Mouse (Mus musculus) urinary bladder, adult 18-20 months (tissue): ENCODE data around the gene Isg20l2.
A peak's percentile ranks its signal among the peaks of the same experiment; 100 is the strongest.

Experiments
- DNase-seq, 2 experiments: peaks; one replicate each; pipeline ENCODE4 v3.0.0; 2022; ENCODE audit warnings: low spot score in 2 of 2, mixed read lengths in 2 of 2

The Isg20l2 gene

DNA sequence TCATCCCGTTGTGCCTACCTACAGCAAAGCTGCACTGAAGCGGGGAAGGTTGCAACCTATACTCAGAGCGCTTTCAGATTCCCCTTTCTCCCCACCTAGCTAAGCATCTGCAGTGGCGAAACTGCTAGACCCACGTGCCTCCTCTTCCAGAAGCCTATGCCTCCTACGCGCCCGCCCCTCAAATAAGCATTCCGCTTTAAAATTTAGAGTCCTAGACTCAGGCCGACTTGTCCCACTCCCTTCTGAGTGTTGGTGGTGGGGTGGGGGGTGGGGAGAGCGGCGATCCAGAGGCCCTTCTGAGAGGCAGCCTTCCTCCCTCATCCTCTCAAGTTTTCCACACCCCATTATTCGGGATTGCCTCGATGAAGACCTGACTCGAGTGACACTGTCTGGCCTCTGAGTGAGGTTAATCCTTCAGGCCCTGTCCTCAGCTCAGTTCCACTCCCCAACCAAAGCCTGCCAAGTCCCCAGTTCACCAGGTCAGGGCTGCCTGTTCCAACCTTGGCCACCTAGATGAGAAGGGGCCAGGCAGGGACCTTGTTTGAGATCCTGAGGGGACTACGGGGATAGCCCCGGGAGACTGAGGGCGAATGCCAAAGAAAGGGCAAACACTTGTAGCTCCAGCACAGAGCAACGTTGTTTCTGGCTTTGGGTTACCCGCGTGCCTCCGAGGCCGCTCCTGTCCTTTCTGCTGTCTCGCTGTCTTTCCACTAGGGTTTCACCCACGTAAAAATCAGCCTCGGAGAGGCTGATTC lies 17.1 kb downstream of the Isg20l2 start:
- DNase-seq = no peak

DNA sequence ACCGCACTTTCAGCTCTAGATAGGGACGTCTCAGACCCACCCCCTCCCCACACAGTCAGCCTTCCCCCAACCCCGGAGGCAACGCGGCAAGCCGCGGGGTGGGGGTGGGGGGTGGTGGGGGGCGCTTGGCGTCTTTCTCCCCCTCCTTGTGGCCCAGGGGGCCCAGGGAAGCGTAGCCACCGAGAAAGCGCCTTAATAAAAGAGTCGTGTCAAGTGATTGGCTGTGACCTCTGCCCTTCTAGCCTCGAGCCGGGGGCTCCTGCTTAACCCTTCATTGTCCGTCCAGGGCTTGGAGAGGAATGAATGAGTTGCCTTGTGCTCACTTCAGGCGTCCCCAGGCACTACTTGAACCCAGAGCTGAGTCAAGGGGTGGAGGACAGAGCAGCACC lies 17.7 kb downstream of the Isg20l2 start:
- no peak for DNase-seq

DNA sequence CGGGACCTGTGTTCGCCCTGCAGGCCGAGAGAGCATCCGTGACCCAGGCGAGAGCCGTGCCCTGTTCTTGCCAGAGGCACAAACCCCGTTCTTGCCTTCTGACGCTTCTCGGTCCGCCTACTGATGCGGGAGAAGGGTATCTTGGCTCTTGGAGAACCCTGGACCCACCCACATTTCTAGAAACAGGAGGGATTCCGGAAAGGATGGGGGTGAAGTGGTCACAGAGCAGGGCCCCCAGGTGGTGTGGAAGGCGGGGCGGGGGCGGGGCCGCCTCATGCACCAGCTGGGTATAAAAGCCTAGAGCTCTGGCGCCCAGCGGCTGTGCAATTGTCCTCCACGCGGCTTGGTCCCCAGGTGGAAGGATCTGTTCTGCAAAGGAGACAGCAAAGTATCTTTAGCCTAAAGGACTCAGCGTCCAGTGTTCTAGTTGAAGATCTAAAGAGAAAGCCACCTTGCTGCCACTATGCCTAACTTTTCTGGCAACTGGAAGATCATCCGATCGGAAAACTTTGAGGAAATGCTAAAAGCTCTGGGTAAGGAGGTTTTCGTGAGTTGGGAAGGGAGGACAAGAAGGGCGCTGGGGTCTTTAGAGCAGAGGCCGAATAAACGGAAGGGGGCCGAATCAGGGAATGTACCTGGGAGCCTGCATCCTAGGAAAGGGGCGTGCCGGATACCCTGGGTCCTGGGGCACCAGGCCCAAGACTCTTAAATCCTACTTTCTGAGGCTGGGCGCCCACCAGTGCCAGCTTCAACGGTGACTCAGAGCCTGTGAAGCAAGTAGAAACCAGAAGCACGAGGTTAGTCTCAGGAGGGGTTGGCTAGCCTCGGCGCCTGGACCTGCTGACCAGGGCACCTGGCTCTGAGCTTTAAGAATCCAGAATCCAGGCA lies 18.5 kb downstream of the Isg20l2 start, which contains the start of gene Crabp2:
Gene Crabp2, plus strand, starts transcription at position 289 of the 888 bp plus-strand sequence.
- no peak for DNase-seq

DNA sequence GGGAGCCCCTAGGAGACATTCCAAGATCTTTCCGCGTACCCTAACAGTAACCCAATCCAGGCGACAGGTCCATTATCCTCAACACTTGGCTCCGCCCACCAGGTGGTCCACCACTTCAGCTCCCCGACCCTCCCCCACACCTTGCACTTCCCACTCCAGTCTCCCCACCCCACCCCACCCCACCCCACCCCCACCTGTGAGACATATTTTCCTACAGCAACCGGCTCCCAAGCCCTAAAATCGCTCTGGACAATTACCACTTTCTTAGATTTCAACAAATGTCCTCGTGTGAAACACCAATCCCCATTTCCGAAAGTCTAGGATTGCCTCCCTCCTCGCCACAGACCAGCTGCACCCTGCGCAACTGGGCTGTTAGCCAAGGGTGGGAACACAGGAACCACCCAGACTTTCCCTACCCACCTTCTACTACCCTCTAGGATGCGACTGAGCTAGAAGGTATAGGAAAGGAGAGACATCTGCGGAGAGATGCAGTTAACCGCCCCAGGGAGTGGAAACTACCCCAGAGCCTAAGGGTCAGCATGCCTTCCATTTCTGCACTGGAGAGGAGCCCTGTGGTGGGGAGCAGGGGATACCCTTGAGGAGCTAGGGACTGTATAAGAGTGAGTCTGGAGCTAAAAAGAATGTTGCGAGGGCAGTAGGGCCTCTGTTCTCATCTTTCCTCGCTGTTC lies 19.3 kb downstream of the Isg20l2 start:
- DNase-seq = no peak

DNA sequence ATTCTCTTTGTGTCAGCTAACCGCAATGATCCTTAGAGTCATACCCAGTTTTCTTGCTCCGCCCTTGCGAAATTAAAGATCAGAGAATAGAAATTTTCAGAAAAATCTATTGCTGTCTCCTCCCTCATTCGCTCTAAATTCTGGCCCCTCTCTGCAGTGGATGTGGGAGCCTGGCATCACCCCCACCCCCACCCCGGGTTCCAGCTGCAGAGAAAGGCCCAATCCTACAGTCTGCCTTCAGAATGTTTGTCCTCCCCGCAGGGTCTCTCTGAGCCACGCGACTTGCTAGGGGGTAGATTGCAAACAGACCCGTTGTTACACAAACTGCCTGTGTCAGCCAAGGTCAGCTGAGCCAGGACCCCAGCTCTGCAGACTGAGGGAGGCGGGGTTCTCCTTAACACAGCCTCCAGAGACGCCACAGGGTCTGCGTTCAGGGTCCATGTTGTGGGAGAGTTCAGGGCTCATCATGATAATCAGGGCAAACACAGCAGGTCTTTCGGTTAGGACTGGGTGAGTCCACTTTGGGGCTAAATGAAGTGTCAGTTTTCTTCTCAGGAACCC lies 19.9 kb downstream of the Isg20l2 start:
- DNase-seq = no peak

DNA sequence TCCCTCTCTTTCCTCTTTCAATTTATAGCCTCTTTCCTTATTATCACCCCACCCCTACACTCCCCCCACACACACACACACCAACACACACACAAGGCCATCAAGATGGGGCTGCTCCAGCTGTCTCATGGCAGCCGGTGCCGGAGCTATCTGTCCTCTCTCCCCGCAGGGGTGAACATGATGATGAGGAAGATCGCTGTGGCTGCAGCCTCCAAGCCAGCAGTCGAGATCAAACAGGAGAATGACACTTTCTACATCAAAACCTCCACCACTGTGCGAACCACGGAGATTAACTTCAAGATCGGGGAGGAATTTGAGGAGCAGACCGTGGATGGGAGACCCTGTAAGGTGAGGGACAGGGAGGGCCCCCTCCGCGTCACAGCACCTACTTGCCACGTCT lies 21.8 kb downstream of the Isg20l2 start:
- DNase-seq = no peak

DNA sequence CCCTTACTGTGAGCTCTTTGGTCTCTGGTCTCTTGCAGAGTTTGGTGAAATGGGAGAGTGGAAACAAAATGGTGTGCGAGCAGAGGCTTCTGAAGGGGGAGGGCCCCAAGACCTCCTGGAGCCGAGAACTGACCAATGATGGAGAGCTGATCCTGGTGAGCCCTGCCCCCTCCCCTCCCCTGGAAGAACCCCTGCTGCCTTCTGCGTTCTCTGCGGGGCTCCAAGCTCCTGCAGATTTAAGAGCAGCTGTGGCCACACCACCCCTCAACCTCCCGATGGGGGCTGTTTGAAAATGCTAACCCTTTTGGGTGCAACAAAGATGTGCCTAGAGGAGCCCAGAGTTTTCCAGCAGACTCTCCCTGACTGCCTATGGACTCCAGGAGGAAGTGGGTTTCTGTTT lies 22.3 kb downstream of the Isg20l2 start:
- DNase-seq = no peak

DNA sequence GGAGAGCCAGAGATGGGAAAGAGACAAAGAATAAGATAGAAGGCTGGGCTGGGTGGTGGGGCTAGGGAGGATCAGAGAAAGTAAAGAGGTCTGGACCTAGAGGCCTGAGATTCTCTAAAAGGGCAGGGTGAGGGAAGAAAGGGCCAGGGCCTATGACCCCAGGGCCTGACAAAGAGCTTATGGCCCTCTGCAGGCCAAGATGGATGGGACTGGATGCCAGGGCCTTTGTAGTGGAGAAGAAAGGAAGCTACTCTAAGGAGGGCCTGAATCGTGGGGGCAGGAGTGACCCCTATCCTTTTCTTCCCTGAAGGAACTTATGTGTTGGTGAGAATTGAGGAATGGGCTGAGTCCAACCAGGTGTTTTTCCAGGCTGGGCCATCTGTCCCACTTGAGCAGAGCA lies 27.9 kb downstream of the Isg20l2 start:
- DNase-seq = no peak

DNA sequence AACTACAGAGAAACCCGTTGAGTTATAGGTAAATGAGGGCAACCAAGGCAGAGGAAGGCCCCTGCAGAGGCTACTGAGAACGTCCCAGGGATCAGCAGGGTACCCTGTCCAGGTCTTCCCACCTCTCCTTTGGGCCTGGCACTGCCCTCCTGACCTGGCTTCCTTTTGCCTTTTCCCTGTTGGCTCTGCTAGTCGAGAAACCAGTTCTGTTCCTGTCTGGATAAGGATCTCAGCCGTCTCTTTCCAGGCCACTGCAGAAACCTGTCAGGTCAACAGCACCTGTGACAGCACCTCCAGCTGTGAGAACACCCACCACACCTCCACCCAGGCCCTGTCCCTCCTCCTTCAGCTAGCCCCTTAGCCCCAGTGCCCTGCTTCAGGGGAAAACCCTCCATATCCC lies 28.4 kb downstream of the Isg20l2 start:
- no peak for DNase-seq

DNA sequence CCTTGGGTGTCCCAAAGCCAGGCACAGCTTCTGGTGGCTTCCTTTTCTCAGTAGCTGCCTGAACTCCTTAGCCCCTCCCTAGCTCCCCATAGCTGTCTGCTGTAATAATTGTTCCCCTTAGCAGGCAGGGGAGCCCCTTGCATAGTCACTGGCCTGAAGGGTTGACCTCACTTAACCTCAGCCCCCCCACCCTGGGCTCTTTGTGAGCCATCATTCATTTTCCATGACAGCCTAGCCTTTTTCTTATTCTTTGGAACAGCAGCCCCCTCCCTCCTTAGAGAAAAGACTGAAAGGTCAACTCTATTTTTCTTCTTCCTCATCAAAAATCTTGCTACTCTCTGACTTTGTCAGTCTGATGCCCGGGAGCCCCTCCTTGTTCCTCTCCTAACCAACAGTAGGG lies 28.9 kb downstream of the Isg20l2 start:
- no peak for DNase-seq

DNA sequence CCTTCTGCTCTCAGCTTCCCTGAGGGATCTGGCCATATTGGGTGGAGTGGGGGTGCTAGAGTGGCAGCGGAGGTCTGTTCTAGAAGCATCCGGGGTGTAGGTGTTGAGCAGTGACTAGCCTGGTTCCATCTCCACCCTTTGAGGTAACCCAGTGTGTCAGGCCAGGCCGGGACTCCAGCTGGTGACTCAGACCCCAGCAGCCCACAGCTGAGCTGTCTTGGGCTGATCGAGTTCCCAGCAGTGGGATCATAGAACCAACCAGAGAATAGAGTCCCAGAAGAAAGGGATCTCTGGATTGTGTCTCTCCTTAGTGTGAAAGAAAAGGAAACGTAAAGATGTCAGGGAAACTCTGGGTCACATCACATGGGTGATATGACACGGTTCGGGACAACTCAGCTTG lies 29.3 kb downstream of the Isg20l2 start:
- DNase-seq = no peak

DNA sequence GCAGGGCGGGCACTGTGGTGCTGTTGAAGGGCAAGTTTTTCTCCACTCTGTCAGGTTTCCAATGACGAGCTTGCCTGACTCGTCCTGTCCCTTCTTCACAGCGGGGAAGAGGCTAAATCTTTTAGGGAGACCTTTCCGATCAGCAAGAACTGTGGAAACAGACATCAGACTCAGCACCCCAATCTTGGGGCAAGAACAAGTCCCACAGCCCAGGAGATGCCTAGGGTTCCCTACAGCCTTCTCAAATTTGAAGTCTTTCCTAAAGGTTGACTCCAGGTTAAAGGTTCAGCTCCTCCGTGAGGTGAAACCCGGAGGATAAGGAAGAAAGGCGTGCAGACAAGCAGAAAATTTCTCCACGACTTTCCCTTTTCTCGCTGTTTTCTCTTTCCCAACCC lies 30.1 kb downstream of the Isg20l2 start:
- no peak for DNase-seq

DNA sequence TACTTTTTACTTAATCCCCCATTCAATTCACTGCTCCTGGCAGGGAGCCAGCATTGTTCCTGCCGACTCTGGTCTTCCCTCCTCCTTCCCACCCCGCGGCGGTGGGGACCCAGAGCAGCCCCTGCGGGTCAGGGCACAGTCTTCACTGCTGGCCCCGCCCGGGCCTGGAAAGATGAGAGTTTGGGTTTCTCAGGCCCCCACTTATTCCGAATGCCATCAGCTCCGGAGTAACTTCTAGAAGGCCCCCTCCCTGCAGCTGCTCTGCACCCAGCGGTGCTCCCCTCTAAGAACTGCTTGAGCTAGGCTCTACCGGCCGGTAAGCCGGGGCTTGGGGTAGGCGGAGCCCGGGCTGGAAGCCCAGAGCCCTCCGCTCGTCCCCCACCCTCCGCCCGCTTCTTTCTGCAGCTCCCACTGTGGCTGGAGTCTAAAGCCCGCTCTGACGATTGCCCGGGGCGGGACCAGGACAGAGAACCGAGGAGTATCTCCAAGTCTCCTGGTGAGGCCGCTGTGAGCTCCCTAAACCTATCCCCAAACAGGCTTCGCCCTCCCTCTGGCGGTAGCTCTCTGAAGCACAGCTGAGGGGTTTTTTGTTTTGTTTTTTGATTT lies 30.6 kb downstream of the Isg20l2 start:
- DNase-seq = peak; percentile 78 to 81

DNA sequence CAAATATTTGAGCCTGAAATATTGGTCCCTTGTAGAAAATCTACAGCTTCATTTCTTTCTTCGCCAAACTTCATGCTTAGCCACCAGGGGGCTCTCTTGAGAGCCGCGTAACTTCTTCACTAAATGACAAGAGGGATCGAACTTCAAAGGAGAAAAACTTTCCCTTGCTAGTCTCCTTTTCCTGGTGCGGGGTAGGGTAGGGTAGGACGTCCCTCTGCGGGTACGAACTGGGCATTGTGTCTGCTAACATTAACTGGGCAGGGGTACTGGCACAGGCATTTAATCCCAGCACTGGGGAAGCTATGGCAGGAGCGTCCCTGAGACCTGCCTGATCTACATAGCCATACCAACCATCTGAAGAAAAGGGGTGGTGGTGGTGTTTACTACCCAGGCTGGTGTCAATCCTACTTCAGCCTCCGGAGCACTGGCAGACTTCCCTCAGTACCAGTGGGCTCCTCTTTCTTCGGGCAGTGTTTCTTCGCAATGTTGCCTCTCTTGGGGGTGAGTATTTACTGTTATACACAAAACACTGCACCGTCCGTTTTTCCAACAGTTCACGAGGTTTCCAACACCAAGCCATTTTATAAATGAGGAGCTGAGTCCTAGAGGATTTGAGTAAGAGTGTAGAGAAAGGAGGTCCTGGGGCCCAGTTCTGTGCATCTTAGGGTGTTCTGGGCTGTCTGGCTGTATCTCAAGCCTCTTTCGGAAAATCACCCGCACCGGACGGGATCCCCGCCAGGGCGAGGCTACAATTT lies 40.2 kb downstream of the Isg20l2 start:
- DNase-seq = no peak

DNA sequence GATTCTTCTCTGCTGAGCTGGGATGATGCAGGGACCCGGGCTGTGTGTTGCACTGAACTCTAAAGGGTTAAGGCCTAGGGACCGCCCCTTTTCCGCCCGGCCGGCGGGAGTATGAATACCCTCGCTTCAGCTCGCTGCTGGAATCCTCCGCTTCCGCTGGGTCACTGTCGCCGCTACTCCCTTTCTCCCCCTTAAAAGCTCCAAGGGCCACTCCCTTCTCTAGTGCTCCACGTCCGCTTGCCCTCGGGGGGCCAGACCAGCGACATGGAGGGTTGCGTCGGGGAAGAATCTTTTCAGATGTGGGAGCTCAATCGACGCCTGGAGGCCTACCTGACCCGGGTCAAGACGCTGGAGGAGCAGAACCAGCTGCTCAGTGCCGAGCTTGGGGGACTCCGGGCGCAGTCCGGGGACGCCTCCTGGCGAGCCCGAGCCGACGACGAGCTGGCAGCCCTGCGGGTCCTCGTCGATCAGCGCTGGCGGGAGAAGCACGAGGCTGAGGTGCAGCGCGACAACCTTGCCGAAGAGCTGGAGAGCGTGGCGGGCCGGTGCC lies 40.9 kb downstream of the Isg20l2 start, which contains the start of gene Nes:
Gene Nes, plus strand, starts transcription at position 140 of the 550 bp plus-strand sequence.
- DNase-seq = no peak

DNA sequence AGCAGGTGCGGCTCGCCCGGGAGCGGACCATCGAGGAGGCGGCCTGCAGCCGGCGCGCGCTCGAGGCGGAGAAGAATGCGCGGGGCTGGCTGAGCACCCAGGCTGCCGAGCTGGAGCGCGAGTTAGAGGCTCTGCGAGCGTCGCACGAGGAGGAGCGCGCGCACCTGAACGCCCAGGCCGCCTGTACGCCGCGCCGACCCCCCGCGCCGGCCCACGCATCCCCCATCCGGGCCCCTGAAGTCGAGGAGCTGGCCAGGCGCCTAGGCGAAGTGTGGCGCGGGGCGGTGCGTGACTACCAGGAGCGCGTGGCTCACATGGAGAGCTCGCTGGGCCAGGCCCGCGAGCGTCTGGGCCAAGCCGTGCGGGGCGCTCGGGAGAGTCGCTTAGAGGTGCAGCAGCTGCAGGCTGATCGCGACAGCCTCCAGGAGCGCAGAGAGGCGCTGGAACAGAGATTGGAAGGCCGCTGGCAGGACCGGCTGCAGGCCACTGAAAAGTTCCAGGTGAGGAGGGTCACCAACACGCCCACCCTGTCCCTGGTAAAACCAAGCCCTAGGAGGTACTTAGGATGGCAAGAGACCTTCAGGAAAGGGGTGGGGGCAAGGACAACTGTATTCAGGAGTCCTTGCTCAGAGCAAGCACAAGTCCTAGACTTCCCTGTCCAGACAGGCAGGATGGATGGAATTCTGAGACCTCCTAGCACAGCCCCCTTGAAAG lies 41.5 kb downstream of the Isg20l2 start:
- DNase-seq = no peak

DNA sequence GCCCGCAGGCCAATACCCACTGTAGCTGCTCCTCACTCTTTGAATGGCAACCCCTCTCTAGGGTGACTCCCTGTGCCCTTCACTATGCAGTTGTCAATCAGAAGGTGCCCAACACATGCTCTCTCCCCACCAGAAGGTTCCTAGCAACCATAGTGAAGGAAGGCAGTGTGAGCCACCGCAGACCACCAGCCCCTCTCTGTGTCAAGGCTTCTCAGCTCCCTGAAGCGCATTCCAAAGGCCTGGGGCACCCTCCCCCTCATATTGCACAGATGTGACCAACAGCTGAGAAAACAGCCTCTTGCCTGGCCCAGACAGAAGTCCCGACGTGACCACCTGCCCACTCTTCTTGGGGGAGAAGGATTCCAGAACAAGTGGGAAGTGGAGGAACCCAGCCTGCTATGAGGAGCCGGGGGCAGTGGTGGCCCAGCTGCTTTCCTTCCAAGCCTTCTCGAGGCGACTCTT lies 42.1 kb downstream of the Isg20l2 start:
- no peak for DNase-seq

DNA sequence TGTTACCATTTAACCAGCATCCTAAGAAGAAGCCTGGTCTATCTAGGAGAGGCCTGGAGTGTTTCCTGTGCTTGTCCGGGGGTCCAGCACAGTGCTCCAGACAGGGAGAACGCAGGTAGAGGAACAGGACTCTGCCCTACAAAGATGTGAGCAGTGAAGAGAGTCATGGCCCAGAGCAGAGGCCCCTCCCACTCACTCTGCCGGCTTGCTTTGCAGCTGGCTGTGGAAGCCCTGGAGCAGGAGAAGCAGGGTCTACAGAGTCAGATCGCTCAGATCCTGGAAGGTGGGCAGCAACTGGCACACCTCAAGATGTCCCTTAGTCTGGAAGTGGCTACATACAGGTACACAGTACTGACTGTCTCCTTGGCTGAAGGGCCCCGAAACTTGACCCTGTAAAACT lies 42.7 kb downstream of the Isg20l2 start:
- no peak for DNase-seq

DNA sequence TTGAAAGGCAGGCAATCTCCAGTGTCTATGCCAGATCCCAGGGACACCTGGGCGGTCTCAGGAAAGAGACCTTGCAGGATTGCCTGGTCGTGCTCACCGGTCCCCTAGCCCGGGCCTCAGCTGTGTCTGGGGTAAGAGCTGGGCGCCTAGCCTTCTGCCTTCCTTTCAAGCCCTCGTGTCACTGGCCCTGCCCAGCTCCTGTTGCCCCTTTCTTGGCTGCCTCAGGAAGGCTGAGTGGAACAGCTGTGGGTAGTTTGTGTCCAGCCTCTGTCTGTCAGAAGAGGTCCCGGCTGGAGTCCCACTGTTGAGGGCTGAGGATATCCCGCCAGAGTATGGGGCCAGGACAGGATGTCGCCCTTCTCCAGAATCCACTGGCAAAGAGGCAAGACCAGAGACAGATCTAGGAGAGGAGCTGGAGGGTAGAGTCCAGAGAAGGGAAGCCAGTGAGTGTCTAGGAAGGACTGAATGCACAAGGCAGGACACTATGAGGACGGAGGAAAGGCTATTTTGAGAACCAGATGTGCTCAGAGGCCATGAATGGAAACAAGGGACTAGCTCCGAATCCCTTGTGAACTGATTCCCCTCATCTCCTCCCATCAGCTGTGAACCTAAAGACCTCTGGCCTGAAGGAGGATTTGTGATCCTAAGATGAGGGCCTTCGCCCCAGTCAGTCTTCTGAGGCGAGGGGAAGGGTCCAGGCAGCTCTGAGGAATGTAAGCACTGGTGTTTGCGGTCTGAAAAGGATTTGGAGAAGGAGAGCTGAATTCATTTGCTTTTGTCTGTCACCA lies 43.7 kb downstream of the Isg20l2 start:
- no peak for DNase-seq
